Mouse (Mus musculus) ES-Bruce4 (cell line): ENCODE results near the gene Cwc22.

Experiments used
- CTCF ChIP-seq: IDR thresholded peaks from one replicate; pipeline ENCODE4 v1.8.1; 2011; ENCODE audit warnings: low read depth, low read length
- EP300 ChIP-seq: IDR thresholded peaks from 2 replicates; pipeline ENCODE4 v1.6.1; 2011; ENCODE audit warnings: low read depth, low read length; ENCODE audit not compliant: insufficient read depth

DNA sequence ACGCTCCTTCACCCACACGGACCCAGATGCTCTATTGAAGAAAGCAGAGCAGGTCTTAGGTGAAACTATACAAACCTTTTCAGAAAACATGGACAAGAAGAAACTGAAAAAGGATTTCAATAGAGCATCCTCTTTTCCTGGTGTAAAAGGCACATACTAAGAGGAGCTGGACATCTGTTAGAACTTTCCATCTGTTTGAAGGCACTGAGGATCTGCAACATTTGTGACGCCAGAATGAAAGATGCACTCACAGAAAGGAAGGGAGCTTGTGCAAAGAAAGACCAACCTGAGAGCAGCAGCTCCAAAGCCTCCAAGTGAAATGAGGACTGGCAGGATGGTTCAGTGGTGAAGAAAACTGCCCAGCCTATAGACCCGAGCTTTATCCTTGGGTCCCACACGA, 48.2 kb downstream of the Cwc22 start:
- TF ChIP-seq CTCF (no peak), EP300 (no peak)
